Mouse (Mus musculus) kidney, adult 2 months (tissue): ENCODE measurements around the gene Pla2r1.

Experiments
- CTCF ChIP-seq: fragments of 200-500 bp; conservative IDR thresholded peaks from 2 replicates; pipeline ENCODE4 v1.5.1; 2011; ENCODE audit warnings: low read depth, mild to moderate bottlenecking, control low read depth, low read length, moderate library complexity, mixed read lengths; ENCODE audit not compliant: insufficient read depth, insufficient read length
- POLR2A ChIP-seq: fragments of 200-500 bp; IDR thresholded peaks from one replicate; pipeline ENCODE4 v1.6.1; 2011; ENCODE audit warnings: low read depth, low read length, control low read depth

DNA sequence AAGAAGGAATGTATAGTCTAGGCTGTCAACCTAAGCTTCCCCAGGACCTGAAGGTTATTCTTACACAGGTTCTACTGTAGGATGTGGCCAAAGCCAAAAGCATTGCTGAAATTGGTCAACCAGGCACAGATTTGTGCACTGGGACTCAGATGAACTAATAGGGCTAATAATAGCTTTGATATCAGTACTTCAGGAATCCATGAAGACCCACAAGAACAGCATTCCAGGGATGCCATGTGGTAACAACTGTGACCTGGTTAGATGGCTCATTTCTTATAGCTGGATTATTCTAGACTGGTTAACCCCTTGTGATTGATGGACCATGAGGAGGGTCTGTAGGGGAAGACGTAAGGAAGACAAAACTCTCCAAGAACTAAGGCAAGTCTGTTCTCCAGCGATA is 74.3 kb downstream of the Pla2r1 start:
- TF ChIP-seq CTCF: no peak
- TF ChIP-seq POLR2A: no peak
